In genomic region chr3:88529204-88530000, GRCm38 (mm10) we compare ENCODE assay signal across 11 mouse cellular contexts. TPM values are rescaled to one million over a fixed set of nuclear protein-coding genes. Genes with fewer than 3 reads are reported as not detected.
DNase-seq lines count a peak whose midpoint lies in the region; ATAC-seq lines count a peak whose summit lies in the region.
"Had no signal": no experiment of that assay in that cellular context is flagged by ENCODE, and none has a peak within 500 bp of the region (broad histone marks: within the 10 kb centered on the region; RNA-seq: fewer than 3 reads in every experiment).

No protein-coding gene starts in this region.

- H3K9ac ChIP-seq in limb, embryonic 13.5 days = peak overlapping the region; percentile 100

- peak overlapping the region; percentile 54 for H3K4me3 ChIP-seq in megakaryocyte, embryonic 14.5 days (replicated peaks)
- H3K4me3 ChIP-seq in limb, embryonic 13.5 days = peak overlapping the region; percentile 94

- DNase-seq in embryo, embryonic 10 days (ENCODE audit: low spot score) = peak; percentile 32
- no peak for DNase-seq in embryo, embryonic 10.5 days (ENCODE audit: low spot score)
- no peak for DNase-seq in right cerebral cortex, adult 2 months (ENCODE audit: low spot score in 2 of 2)
- no peak for DNase-seq in thymus, postnatal 4 days
- DNase-seq in gastrocnemius, postnatal 25 days = no peak
- DNase-seq: cerebellum, adult 9-10 months; gastrocnemius, postnatal 10 days; lung, postnatal 10 days had no signal

- peak overlapping the region; percentile 94 for H3K4me2 ChIP-seq in limb, embryonic 13.5 days (replicated peaks)

- H3K27me3 ChIP-seq in megakaryocyte, embryonic 14.5 days (replicated peaks) = peaks cover 52% of the 10 kb centered on the region
- H3K27me3 ChIP-seq in limb, embryonic 13.5 days = no peaks in the 10 kb centered on the region

- peaks cover 20% of the 10 kb centered on the region for H3K36me3 ChIP-seq in megakaryocyte, embryonic 14.5 days (replicated peaks; ENCODE audit: low read length)
- peaks cover 18% of the 10 kb centered on the region for H3K36me3 ChIP-seq in limb, embryonic 13.5 days

- no peak for ATAC-seq in megakaryocyte, adult 5-6 weeks (ENCODE audit: poor library complexity, severe bottlenecking)
- ATAC-seq in limb, embryonic 13.5 days (ENCODE audit: low FRiP score, low read depth) = no peak

- H3K27ac ChIP-seq in limb, embryonic 13.5 days = peak overlapping the region; percentile 99

- no peaks in the 10 kb centered on the region for H3K9me3 ChIP-seq in megakaryocyte, embryonic 14.5 days
- no peaks in the 10 kb centered on the region for H3K9me3 ChIP-seq in limb, embryonic 13.5 days

- WGBS in limb, embryonic 13.5 days = 33% methylated on average over 7 of the region's 7 CpGs

- peaks cover 72% of the 10 kb centered on the region for H3K4me1 ChIP-seq in megakaryocyte, embryonic 14.5 days
- H3K4me1 ChIP-seq in limb, embryonic 13.5 days = peaks cover 53% of the 10 kb centered on the region

RNA-seq across cellular contexts. Expression of gene Mex3a, which starts 2.8 kb away (rescaled TPM):
- polyA plus RNA-seq in megakaryocyte, embryonic 14.5 days (2012; ENCODE audit: insufficient read depth, low replicate concordance) = 0.83 and 1.6 TPM in 2 replicates
- total RNA-seq in megakaryocyte, adult 5-6 weeks (2015) = 0.04 and 0.05 TPM in 2 replicates
- total RNA-seq in megakaryocyte, adult 5-6 weeks (2017) = 0.04 and 0.18 TPM in 2 replicates
- 32.9 and 33.9 TPM in 2 replicates for polyA plus RNA-seq in limb, embryonic 13.5 days (2015; fragmentation: Nextera tagmentation; extraction: Ambion mirVana)
- total RNA-seq in gastrocnemius, postnatal 25 days (2021) = under 1 TPM; 0.24 to 0.33 TPM

RNA-seq across cellular contexts. Expression of gene Rab25, which starts 18.7 kb away (rescaled TPM):
- polyA plus RNA-seq in megakaryocyte, embryonic 14.5 days (2012; ENCODE audit: insufficient read depth, low replicate concordance) = 0.51 TPM in 1 of 2 replicates, not detected in the other
- total RNA-seq in megakaryocyte, adult 5-6 weeks (2015) = not detected in 2 replicates
- total RNA-seq in megakaryocyte, adult 5-6 weeks (2017) = not detected in 2 replicates
- polyA plus RNA-seq in limb, embryonic 13.5 days (2015; fragmentation: Nextera tagmentation; extraction: Ambion mirVana) = 7.7 and 9.3 TPM in 2 replicates
- total RNA-seq in gastrocnemius, postnatal 25 days (2021) = not detected
- total RNA-seq: gastrocnemius, postnatal 10 days had no signal

RNA-seq across cellular contexts. Expression of gene Lmna, which starts 19.6 kb away (rescaled TPM):
- 607 and 1,158 TPM in 2 replicates for polyA plus RNA-seq in megakaryocyte, embryonic 14.5 days (2012; ENCODE audit: insufficient read depth, low replicate concordance)
- total RNA-seq in megakaryocyte, adult 5-6 weeks (2015) = 1.5 and 1.9 TPM in 2 replicates
- total RNA-seq in megakaryocyte, adult 5-6 weeks (2017) = 2.5 and 4.5 TPM in 2 replicates
- 174 and 183 TPM in 2 replicates for polyA plus RNA-seq in limb, embryonic 13.5 days (2015; fragmentation: Nextera tagmentation; extraction: Ambion mirVana)
- total RNA-seq in gastrocnemius, postnatal 25 days (2021) = 100 to 1,000 TPM in 1 of 2 experiments, 10 to 100 TPM in 1; 99.2 to 106 TPM

RNA-seq across cellular contexts. Expression of gene Lamtor2, which starts 23.5 kb away (rescaled TPM):
- polyA plus RNA-seq in megakaryocyte, embryonic 14.5 days (2012; ENCODE audit: insufficient read depth, low replicate concordance) = 18.1 and 152 TPM in 2 replicates
- 31.3 TPM in 2 replicates for total RNA-seq in megakaryocyte, adult 5-6 weeks (2015)
- total RNA-seq in megakaryocyte, adult 5-6 weeks (2017) = 57.8 and 73.4 TPM in 2 replicates
- polyA plus RNA-seq in limb, embryonic 13.5 days (2015; fragmentation: Nextera tagmentation; extraction: Ambion mirVana) = 147 and 154 TPM in 2 replicates
- total RNA-seq in gastrocnemius, postnatal 25 days (2021) = 10 to 100 TPM; 76.1 to 81.1 TPM

RNA-seq across cellular contexts. Expression of gene Ubqln4, which starts 24.2 kb away (rescaled TPM):
- polyA plus RNA-seq in megakaryocyte, embryonic 14.5 days (2012; ENCODE audit: insufficient read depth, low replicate concordance) = 26.1 and 51.5 TPM in 2 replicates
- total RNA-seq in megakaryocyte, adult 5-6 weeks (2015) = 10.5 and 14.5 TPM in 2 replicates
- 15.9 and 16.4 TPM in 2 replicates for total RNA-seq in megakaryocyte, adult 5-6 weeks (2017)
- polyA plus RNA-seq in limb, embryonic 13.5 days (2015; fragmentation: Nextera tagmentation; extraction: Ambion mirVana) = 46.6 and 48.2 TPM in 2 replicates
- 10 to 100 TPM; 59.6 to 67.2 TPM for total RNA-seq in gastrocnemius, postnatal 25 days (2021)

Comparison
In these comparisons a context has a peak if more than half of its experiments do, and no peak if none do; other contexts are left out.
1. RNA of gene Lmna, which starts 19.6 kb away (total RNA-seq): 99.2 to 106 TPM in gastrocnemius, postnatal 25 days; 1.5 to 4.5 TPM in megakaryocyte, adult 5-6 weeks; every median in the first group is over 10 times any median in the second.